Mouse (Mus musculus): ENCODE measurements at regions not wholly inside any gene's neighbourhood (a gene's known extent, or its start where the extent isn't known, plus 50 kb on each side); places are given as distances from the start of the nearest gene placed in this dataset.
"Not testable (repeated sequence)": the region's sequence is repeated elsewhere in the genome, so short reads cannot be mapped to it uniquely, and the experiment has no call there.

DNA sequence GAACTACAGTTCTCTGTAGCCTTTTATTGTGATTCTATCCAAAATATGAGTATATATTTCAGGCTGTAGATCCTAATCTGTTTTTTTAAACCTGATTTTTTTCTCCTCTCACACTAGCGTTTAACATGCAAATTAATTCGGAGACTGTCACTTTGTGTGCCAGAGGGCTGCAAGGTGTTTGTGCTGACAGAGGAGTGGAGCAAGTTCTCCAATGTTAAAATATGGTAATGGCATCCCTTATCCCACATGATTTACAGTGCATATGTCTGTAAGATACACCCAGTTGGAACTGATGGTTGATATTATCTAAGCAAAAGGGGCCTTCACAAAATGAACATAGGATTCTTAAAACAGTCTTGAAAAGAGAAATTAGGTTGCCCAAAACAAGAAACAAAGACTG is 90.1 kb upstream of the Hdac2 start:
- DNase-seq (ENCODE audit: low spot score in 2 of 2), result no peak

DNA sequence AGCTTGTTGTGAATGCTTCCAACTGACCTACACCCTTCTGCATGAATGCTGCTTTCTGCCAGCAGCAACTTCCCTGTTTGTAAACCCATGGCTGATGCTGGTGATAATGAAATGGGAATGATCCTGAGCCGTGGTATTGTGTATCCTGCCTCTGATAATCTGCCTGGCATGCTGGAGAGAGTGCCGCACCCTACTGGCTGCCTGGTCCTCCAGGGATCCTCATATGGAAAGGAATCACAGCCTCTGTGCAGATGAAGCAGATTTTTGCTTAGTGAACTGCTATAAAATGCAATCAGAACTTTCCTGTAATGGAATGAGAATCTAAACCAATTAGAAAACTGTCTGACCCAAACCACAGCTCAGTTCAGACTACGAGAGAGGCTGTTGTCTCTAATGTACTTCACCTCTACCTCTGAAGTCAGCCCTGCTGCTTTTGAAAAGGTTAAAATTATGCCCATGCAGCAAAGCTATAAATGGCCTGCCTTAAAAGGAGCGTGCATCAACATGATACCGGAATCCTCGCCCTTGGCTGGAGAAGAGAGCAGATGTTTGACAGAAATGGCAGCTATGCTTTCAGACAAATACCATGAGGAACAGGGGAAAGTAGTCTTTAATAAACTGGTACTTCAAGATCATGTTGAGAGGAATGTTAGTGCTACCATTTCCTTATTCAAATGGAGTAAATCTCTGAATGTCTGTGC is 76.3 kb upstream of the Hdac2 start:
- peak in 1 of 2 experiments; percentile 10 for DNase-seq (ENCODE audit: low spot score in 2 of 2)

DNA sequence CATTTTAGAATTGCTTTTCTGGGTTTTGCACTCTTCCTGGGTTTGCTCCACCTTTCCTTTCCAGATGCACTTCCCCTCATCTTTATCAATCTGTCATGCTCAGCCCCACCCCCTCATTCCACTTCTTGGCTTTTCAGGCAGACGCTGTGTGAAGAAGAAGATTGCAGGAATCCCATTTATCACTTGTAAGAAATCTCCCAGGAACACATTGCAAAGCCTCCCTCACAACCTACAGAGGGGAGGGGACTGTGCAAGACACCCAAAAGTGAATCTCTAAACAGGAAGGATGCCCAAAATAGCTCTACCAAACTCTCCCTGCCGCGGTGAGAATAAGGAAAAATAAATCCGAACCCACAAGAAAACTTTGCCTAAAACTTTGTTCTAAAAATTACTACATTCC is 65.5 kb upstream of the Hdac2 start:
- DNase-seq (ENCODE audit: low spot score in 2 of 2), result no peak

DNA sequence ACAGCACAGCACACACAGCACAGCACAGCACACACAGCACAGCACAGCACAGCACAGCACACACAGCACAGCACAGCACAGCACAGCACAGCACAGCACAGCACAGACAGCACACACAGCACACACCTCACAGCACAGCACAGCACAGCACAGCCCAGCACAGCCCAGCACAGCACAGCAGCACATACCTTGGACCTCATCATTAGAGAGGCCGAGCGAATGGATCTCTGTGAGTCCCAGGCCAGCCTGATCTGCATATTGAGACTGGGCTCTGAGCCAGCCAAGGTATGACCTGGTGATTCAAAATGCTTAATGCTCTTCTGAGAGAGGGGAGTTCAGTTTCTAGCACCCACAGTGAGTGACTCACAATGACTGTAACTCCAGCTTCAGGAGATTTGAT is 56.3 kb upstream of the Hdac2 start:
- not testable (repeated sequence) for DNase-seq (ENCODE audit: low spot score in 2 of 2)

DNA sequence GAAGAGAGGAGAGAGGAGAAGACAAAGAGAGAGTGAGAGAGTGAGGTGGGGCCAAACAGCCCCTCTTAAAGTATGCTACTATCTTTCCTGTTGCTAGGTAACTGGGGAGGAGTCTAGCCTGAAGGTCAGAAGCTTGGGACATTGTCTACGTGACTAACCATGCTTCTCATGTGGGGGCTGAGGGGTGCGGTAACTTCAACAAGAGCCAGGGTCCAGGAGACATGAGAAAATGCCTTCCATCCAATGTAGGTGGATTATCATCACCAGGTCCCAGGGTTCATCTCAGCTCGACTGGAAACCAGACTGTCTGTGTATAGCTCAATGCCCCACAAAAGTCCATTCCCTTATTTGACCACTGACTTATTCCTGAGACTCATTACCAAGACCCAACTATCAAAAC is 50.6 kb upstream of the Hdac2 start:
- no peak for DNase-seq (ENCODE audit: low spot score in 2 of 2)

DNA sequence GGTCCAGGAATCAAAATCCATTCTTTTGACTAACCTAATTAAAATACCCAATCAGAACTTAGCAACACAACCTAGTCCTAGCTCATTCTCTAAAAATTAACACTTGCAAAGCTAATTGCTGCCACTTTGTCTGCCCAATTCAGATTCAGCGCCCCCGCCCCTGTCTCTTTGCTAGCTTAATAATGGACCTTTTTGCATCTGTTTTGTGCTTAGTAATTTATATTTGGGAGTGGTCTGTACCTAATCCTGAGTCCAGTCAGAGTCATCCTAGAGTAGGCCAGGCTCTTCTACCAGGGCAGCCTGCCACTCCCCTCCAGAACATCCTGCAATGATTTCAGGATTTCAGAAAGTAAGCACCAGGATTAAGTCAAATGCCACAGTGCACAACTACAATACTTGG is 50.2 kb upstream of the Hdac2 start:
- DNase-seq (ENCODE audit: low spot score in 2 of 2), result no peak

Measured in layer of hippocampus, postnatal 10 days (tissue).